Mouse (Mus musculus) splenic B cell, adult 2 months (primary cell): ENCODE measurements around the gene Sept8.
A peak's percentile ranks its signal among the peaks of the same experiment; 100 is the strongest.
"Not testable (repeated sequence)": the region's sequence is repeated elsewhere in the genome, so short reads cannot be mapped to it uniquely, and the experiment has no call there.

Experiments
- DNase-seq: peaks from one replicate; pipeline ENCODE4 v3.0.0-alpha.2; 2011; ENCODE audit warnings: low read depth, low spot score
- H3K27me3 ChIP-seq: 2 replicates; pipeline ENCODE4 v1.6.1; 2012; ENCODE audit warnings: mild to moderate bottlenecking, low read length, moderate library complexity, mixed read lengths; ENCODE audit not compliant: control insufficient read depth, poor library complexity, insufficient read depth, severe bottlenecking
- H3K36me3 ChIP-seq: 2 replicates; pipeline ENCODE4 v1.6.1; 2012; ENCODE audit warnings: mild to moderate bottlenecking, low read length, moderate library complexity, mixed read lengths; ENCODE audit not compliant: control insufficient read depth, poor library complexity, insufficient read depth, severe bottlenecking

Gene Sept8

GRCm38 (mm10) chr11:53528397-53529252, 9.6 kb downstream of the Sept8 start:
- no peaks in the 10 kb centered on the region for H3K36me3 ChIP-seq
- H3K27me3 ChIP-seq: no peaks in the 10 kb centered on the region
- no peak for DNase-seq

- H3K27me3 ChIP-seq: no peaks in the 10 kb centered on the region
- DNase-seq: no peak
- no peaks in the 10 kb centered on the region for H3K36me3 ChIP-seq
Observed at GRCm38 (mm10) chr11:53529253-53529557, 10.1 kb downstream of the Sept8 start.

- no peak for DNase-seq
- no peaks in the 10 kb centered on the region for H3K36me3 ChIP-seq
- no peaks in the 10 kb centered on the region for H3K27me3 ChIP-seq
Observed at GRCm38 (mm10) chr11:53530001-53530400, 10.9 kb downstream of the Sept8 start.

GRCm38 (mm10) chr11:53531578-53532230, 12.6 kb downstream of the Sept8 start:
- H3K27me3 ChIP-seq: no peaks in the 10 kb centered on the region; the same call in 1 of the 2 replicates
- H3K36me3 ChIP-seq: no peaks in the 10 kb centered on the region
- no peak for DNase-seq

- Histone ChIP-seq H3K27me3 (no peaks in the 10 kb centered on the region; the same call in 1 of the 2 replicates), H3K36me3 (no peaks in the 10 kb centered on the region)
- DNase-seq: no peak
Observed at GRCm38 (mm10) chr11:53532231-53532620, 13.2 kb downstream of the Sept8 start.

GRCm38 (mm10) chr11:53539002-53539491, 20.0 kb downstream of the Sept8 start:
- no peaks in the 10 kb centered on the region; the same call in 1 of the 2 replicates for H3K27me3 ChIP-seq
- H3K36me3 ChIP-seq: no peaks in the 10 kb centered on the region
- DNase-seq: no peak

GRCm38 (mm10) chr11:53540394-53540793, 21.3 kb downstream of the Sept8 start:
- DNase-seq: no peak
- Histone ChIP-seq H3K27me3 (no peaks in the 10 kb centered on the region; the same call in 1 of the 2 replicates), H3K36me3 (no peaks in the 10 kb centered on the region)

GRCm38 (mm10) chr11:53541222-53541621, 22.2 kb downstream of the Sept8 start:
- Histone ChIP-seq H3K27me3 (no peaks in the 10 kb centered on the region), H3K36me3 (no peaks in the 10 kb centered on the region)
- DNase-seq: no peak

GRCm38 (mm10) chr11:53543021-53543420, 24.0 kb downstream of the Sept8 start:
- DNase-seq: no peak
- Histone ChIP-seq H3K36me3 (no peaks in the 10 kb centered on the region), H3K27me3 (no peaks in the 10 kb centered on the region)

- no peak for DNase-seq
Observed at GRCm38 (mm10) chr11:53546271-53546670, 27.2 kb downstream of the Sept8 start.

GRCm38 (mm10) chr11:53547566-53547965, 28.5 kb downstream of the Sept8 start:
- Histone ChIP-seq H3K27me3 (no peaks in the 10 kb centered on the region), H3K36me3 (no peaks in the 10 kb centered on the region)
- no peak for DNase-seq

More at GRCm38 (mm10) chr11:53546271-53546670, 27.2 kb downstream of the Sept8 start:
- Histone ChIP-seq H3K36me3 (no peaks in the 10 kb centered on the region), H3K27me3 (no peaks in the 10 kb centered on the region)

- no peak for DNase-seq
- H3K27me3 ChIP-seq: no peaks in the 10 kb centered on the region
- H3K36me3 ChIP-seq: no peaks in the 10 kb centered on the region
Observed at GRCm38 (mm10) chr11:53548036-53548605, 29.1 kb downstream of the Sept8 start.

- DNase-seq: no peak
Observed at GRCm38 (mm10) chr11:53550714-53551113, 31.7 kb downstream of the Sept8 start.

GRCm38 (mm10) chr11:53551754-53552153, 32.7 kb downstream of the Sept8 start:
- Histone ChIP-seq H3K27me3 (no peaks in the 10 kb centered on the region), H3K36me3 (no peaks in the 10 kb centered on the region)
- peak; percentile 10 for DNase-seq

More at GRCm38 (mm10) chr11:53550714-53551113, 31.7 kb downstream of the Sept8 start:
- Histone ChIP-seq H3K27me3 (no peaks in the 10 kb centered on the region), H3K36me3 (no peaks in the 10 kb centered on the region)

- not testable (repeated sequence) for H3K27me3 ChIP-seq, H3K36me3 ChIP-seq, DNase-seq
Observed at GRCm38 (mm10) chr11:53556529-53556928, 37.5 kb downstream of the Sept8 start.
